Mouse (Mus musculus): ENCODE data around the gene Cdyl.

GRCm38 (mm10) chr13:35620756-35621155 is 38.9 kb upstream of the Cdyl start:
- TF ChIP-seq POLR2A (IDR thresholded peaks at IDR 0.05; ENCODE audit: insufficient read length, low read depth) (no peak), USF1 (IDR thresholded peaks at IDR 0.05; ENCODE audit: low read depth) (no peak), MAX (IDR thresholded peaks at IDR 0.05; ENCODE audit: low read depth) (no peak), POLR2AphosphoS2 (IDR thresholded peaks at IDR 0.05; ENCODE audit: insufficient read length, low read depth) (no peak), REST (IDR thresholded peaks at IDR 0.05; ENCODE audit: insufficient read depth, insufficient read length) (no peak), TCF12 (IDR thresholded peaks at IDR 0.05; ENCODE audit: insufficient read depth, poor library complexity, severe bottlenecking) (no peak), CEBPB (IDR thresholded peaks at IDR 0.05; ENCODE audit: insufficient read depth, poor library complexity, severe bottlenecking) (no peak), MYOG (IDR thresholded peaks at IDR 0.05; ENCODE audit: control insufficient read depth in 1 of 3, insufficient read depth in 1 of 3, insufficient read length in 2 of 3, low read depth in 2 of 3) (no peak), MYOD1 (IDR thresholded peaks at IDR 0.05; ENCODE audit: control insufficient read depth in 1 of 3, insufficient read length in 2 of 3, low read depth in 2 of 3) (no peak)
